Mouse (Mus musculus): ENCODE measurements around the gene Ankrd22.

DNA sequence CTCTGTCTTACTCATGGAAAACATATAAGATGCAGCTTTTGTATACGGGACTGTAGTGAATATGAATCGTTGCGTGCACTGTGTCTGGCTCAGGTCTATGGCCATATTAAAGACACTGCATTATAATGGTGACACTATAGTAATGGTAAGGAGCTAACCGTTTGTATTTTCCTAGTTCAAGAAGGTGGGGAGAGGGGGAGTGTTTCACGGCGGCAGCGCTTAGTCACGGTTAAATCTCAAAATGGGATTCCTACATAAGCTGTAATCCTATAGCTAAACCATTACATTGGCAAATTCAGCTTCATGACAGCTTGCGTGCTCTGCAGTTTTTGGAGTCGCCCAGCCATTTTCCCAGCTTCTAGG, 25.8 kb upstream of the Ankrd22 start:
- no peak for TF ChIP-seq POLR2A (IDR thresholded peaks at IDR 0.05; ENCODE audit: insufficient read depth, low read depth, low read length)
- TF ChIP-seq CTCF (IDR thresholded peaks at IDR 0.05), result no peak
- TF ChIP-seq EP300 (IDR thresholded peaks at IDR 0.05; ENCODE audit: insufficient read depth, low read depth, low read length), result no peak
